Mouse (Mus musculus): Measurements from ENCODE around the gene Pold1.

GRCm38 (mm10) chr7:44564486-44564885 lies 15.8 kb upstream of the Pold1 start:
- no peak for TF ChIP-seq CTCF (IDR thresholded peaks at IDR 0.05; ENCODE audit: extremely low read depth, insufficient read depth, low read length)
- TF ChIP-seq POLR2A (IDR thresholded peaks at IDR 0.05; ENCODE audit: extremely low read depth, insufficient read depth, low read length): no peak

All from cortical plate, adult 2 months (tissue).